Mouse (Mus musculus) bone marrow macrophage, adult 2 months (primary cell): ENCODE measurements at regions not wholly inside any gene's neighbourhood (a gene's known extent, or its start where the extent isn't known, plus 50 kb on each side); places are given as distances from the start of the nearest gene placed in this dataset.

Experiments used
- CTCF ChIP-seq: IDR thresholded peaks from 2 replicates; pipeline ENCODE4 v1.5.1; 2012; ENCODE audit warnings: low read depth, mild to moderate bottlenecking, low read length, moderate library complexity
- POLR2A ChIP-seq: IDR thresholded peaks from 2 replicates; pipeline ENCODE4 v1.6.1; 2012; ENCODE audit warnings: mild to moderate bottlenecking, low read depth, low read length, borderline replicate concordance

DNA sequence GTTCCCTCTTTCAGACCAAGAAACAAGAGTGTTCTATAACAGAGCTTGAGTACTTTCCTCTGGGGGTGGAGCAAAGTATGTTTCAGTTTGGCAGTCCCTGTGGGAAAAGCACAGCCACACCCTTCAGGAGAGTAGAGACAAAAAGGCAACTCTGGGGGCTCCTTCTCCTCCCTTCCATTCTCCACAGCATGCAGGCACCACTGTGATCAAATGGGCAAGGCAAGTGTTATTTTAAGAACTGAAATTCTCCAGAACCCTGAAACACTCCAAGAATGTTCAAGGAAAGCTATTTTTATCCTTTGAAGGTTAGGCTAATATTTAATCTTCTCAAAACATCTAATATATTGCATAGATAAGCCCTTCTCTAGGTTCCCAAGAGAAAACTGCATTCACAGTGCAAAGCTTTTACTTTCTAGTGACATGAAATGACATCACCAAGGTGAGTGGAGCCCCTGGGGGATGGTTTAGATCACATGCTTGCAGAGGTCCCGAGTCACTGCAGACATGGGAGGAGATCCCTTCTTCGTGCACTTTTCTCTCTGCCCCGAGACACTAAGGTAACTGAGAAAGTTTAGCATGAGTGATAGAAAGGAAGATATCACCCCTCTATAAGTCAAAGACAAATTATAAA lies 70.2 kb upstream of the Atp10a start:
- TF ChIP-seq CTCF (no peak), POLR2A (no peak)
